Mouse (Mus musculus) stomach, embryonic 16.5 days (tissue): ENCODE measurements around the gene Asah2. TPM values are rescaled to one million over a fixed set of nuclear protein-coding genes. Genes with fewer than 3 reads are reported as not detected.
"Not testable (repeated sequence)": the region's sequence is repeated elsewhere in the genome, so short reads cannot be mapped to it uniquely, and the experiment has no call there.

Experiments used
- ATAC-seq: fragments of 200-750 bp; cut with Nextera tagmentation; 2 replicates; pipeline ENCODE4 v1.8.0; 2017; ENCODE audit warnings: moderate number of reproducible peaks, moderate TSS enrichment; ENCODE audit not compliant: insufficient read depth, low FRiP score
- H3K27ac ChIP-seq: fragments of 300-500 bp; sonication (generic); 2 replicates; pipeline ENCODE4 v1.5.1; 2014; ENCODE audit warnings: low read length
- H3K27me3 ChIP-seq: fragments of 300-500 bp; sonication (generic); 2 replicates; pipeline ENCODE4 v1.6.1; 2014; ENCODE audit warnings: low read length, control low read depth, mixed read lengths; ENCODE audit not compliant: control insufficient read depth, insufficient read depth
- H3K36me3 ChIP-seq: fragments of 300-500 bp; sonication (generic); 2 replicates; pipeline ENCODE4 v1.6.1; 2014; ENCODE audit warnings: low read length; ENCODE audit not compliant: control insufficient read depth, insufficient read depth
- H3K4me1 ChIP-seq: fragments of 300-500 bp; sonication (generic); 2 replicates; pipeline ENCODE4 v1.6.1; 2014; ENCODE audit warnings: low read length, control low read depth, mixed read lengths; ENCODE audit not compliant: control insufficient read depth, insufficient read depth
- H3K4me2 ChIP-seq: fragments of 300-500 bp; sonication (generic); 2 replicates; pipeline ENCODE4 v1.6.1; 2014; ENCODE audit warnings: low read depth, low read length, mixed read lengths
- H3K4me3 ChIP-seq: fragments of 300-500 bp; sonication (generic); replicated peaks from 2 replicates; pipeline ENCODE4 v1.5.1; 2014; ENCODE audit warnings: mild to moderate bottlenecking, low read length
- H3K9ac ChIP-seq: fragments of 300-500 bp; sonication (generic); 2 replicates; pipeline ENCODE4 v1.6.1; 2014; ENCODE audit warnings: low read length
- H3K9me3 ChIP-seq: fragments of 300-500 bp; sonication (generic); replicated peaks from 2 replicates; pipeline ENCODE4 v1.6.1; 2016; ENCODE audit warnings: low read length, control low read depth; ENCODE audit not compliant: control insufficient read depth
- WGBS: fragments of 180-500 bp; shearing (Covaris S2); extraction: QIAGEN DNeasy Blood & Tissue Kit; methylation state at CpG from one replicate; pipeline ENCODE4 v1.1.7; 2014; 5-methylcytosine and 5-hydroxymethylcytosine counted together
- polyA plus RNA-seq: library from polyadenylated mRNA; unstranded; fragments of >200 nt; fragmentation: Nextera tagmentation; extraction: Ambion mirVana; gene quantifications from 2 replicates; pipeline ENCODE4 v1.2.1, GENCODE M21; 2015

The Asah2 gene
- polyA plus RNA-seq, 1 experiment from 2014 or later, result 2.4 TPM

DNA sequence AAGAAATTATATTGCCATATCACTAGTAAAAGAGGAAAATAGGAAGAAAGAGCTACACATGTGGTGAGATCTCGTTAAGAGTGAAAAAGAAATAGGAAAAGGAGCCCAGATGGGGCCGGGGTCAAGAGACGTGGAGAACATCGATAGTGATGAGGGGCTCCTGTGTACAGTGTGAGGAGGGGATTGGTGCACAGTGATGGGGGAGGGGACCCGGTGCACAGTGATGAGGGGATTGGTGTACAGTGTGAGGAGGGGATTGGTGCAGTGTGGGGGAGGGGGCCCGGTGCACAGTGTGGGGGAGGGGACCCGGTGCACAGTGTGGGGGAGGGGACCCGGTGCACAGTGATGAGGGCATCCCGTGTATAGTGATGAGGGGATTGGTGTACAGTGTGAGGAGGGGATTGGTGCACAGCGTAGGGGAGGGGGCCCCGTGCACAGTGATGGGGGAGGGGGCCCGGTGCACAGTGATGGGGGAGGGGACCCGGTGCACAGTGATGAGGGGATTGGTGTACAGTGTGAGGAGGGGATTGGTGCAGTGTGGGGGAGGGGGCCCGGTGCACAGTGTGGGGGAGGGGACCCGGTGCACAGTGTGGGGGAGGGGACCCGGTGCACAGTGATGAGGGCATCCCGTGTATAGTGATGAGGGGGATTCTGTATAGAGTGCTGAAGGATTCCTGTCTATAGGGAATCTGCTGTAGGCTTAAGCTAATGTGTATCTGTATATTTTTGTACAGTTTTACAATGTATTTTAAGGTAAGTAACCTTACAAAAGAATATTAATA, 23.9 kb upstream of the Asah2 start:
- H3K27ac ChIP-seq, H3K4me2 ChIP-seq, H3K9ac ChIP-seq, H3K4me3 ChIP-seq, H3K36me3 ChIP-seq, H3K4me1 ChIP-seq, H3K27me3 ChIP-seq, H3K9me3 ChIP-seq: not testable (repeated sequence)
- WGBS, result 89% methylated on average over 14 of the region's 17 CpGs
- ATAC-seq, result peak; percentile 47; the same call in 1 of the 2 replicates

DNA sequence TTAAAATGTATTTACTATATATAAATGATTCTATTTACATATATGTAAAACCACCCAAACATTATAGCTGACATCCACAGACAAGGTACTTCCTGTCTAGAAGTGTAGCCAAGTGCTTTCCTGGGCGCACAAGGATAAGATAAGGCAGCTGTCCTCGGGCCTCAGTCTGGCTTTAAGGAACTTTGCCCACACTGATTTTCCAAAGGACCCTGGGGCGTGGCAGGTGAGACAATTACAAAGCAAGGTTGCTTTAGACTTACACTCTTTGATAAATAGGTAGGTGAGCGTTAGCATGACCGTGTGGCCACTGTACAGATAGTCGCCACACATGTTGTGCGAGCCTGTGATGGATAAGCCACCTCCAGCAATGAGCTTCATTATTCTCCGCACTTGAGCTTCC, 21.3 kb upstream of the Asah2 start:
- H3K27me3 ChIP-seq, result no peaks in the 10 kb centered on the region
- H3K36me3 ChIP-seq, result no peaks in the 10 kb centered on the region
- no peaks in the 10 kb centered on the region for H3K9me3 ChIP-seq
- H3K4me1 ChIP-seq, result 0 out of 2 replicates have a peak, but pooled peaks cover 5% of the 10 kb centered on the region
- H3K4me2 ChIP-seq, result no peak overlapping the region
- H3K4me3 ChIP-seq, result no peak overlapping the region
- no peak overlapping the region for H3K9ac ChIP-seq
- no peak for ATAC-seq
- no peak overlapping the region for H3K27ac ChIP-seq
- whole genome bisulfite sequencing, result 82% methylated on average over 8 of the region's 8 CpGs

DNA sequence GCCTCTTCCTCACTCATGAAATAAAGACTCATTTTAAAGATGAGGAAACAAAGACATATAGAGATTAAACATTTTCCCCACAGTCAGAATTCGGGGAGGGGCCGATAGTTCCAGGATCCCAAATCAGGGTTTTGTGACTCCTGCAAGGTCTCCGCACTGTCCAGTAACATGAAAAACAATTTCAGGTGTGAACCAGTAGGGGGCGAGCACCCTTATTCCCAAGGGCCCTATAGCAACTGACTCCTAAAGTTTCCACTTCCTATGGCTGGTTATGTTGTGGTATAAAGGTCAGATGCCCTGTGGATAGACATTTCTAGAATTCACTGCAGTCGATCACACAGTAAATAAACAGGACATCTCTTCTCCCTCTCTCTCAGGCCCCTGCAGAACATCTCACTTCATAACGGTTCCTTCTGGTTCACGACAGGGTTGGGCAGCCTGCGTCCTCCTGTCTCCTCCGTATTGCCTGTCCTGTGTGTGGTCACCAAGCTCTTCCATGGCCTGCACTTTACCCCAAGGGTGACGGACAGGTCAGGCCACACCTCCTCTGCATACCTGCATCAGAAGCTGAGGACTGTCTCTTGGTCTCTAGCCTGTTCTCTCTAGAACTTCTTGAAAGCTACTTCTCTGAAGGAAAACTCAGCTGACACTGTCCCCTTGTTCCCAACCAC, 19.3 kb upstream of the Asah2 start:
- WGBS, result 69% methylated on average over 10 of the region's 10 CpGs
- Histone ChIP-seq H3K4me2 (no peak overlapping the region), H3K27ac (no peak overlapping the region), H3K9ac (no peak overlapping the region), H3K9me3 (no peaks in the 10 kb centered on the region), H3K4me1 (0 out of 2 replicates have a peak, but pooled peaks cover 5% of the 10 kb centered on the region), H3K4me3 (no peak overlapping the region), H3K36me3 (no peaks in the 10 kb centered on the region), H3K27me3 (no peaks in the 10 kb centered on the region)
- no peak for ATAC-seq

- ATAC-seq, result no peak
- WGBS, result 90% methylated on average over 9 of the region's 9 CpGs
These were observed 16.1 kb upstream of the Asah2 start for GRCm38 (mm10) chr19:32124155-32124554.

GRCm38 (mm10) chr19:32123196-32123595, 15.2 kb upstream of the Asah2 start:
- H3K4me2 ChIP-seq, result no peak overlapping the region
- no peaks in the 10 kb centered on the region for H3K27me3 ChIP-seq
- H3K4me1 ChIP-seq, result no peaks in the 10 kb centered on the region
- no peaks in the 10 kb centered on the region for H3K36me3 ChIP-seq
- no peak overlapping the region for H3K27ac ChIP-seq
- no peak for ATAC-seq
- no peak overlapping the region for H3K4me3 ChIP-seq
- 97% methylated on average over 5 of the region's 5 CpGs for WGBS
- H3K9ac ChIP-seq, result no peak overlapping the region
- H3K9me3 ChIP-seq, result no peaks in the 10 kb centered on the region

More at GRCm38 (mm10) chr19:32124155-32124554, 16.1 kb upstream of the Asah2 start:
- Histone ChIP-seq H3K9me3 (no peaks in the 10 kb centered on the region), H3K9ac (no peak overlapping the region), H3K4me1 (no peaks in the 10 kb centered on the region), H3K27me3 (no peaks in the 10 kb centered on the region), H3K27ac (no peak overlapping the region), H3K4me3 (no peak overlapping the region), H3K36me3 (no peaks in the 10 kb centered on the region), H3K4me2 (no peak overlapping the region)

- no peaks in the 10 kb centered on the region for H3K36me3 ChIP-seq
- 93% methylated on average over 1 of the region's 1 CpGs for WGBS
- ATAC-seq, result no peak
These were observed 12.8 kb upstream of the Asah2 start for GRCm38 (mm10) chr19:32120798-32121197.

GRCm38 (mm10) chr19:32119666-32120065, 11.7 kb upstream of the Asah2 start:
- no peak overlapping the region for H3K27ac ChIP-seq
- 81% methylated on average over 2 of the region's 2 CpGs for WGBS

More at GRCm38 (mm10) chr19:32120798-32121197, 12.8 kb upstream of the Asah2 start:
- Histone ChIP-seq H3K9ac (no peak overlapping the region), H3K9me3 (no peaks in the 10 kb centered on the region), H3K4me3 (no peak overlapping the region), H3K27ac (no peak overlapping the region), H3K27me3 (no peaks in the 10 kb centered on the region), H3K4me2 (no peak overlapping the region), H3K4me1 (no peaks in the 10 kb centered on the region)

GRCm38 (mm10) chr19:32118496-32118895, 10.5 kb upstream of the Asah2 start:
- H3K4me1 ChIP-seq, result no peaks in the 10 kb centered on the region
- H3K4me3 ChIP-seq, result no peak overlapping the region
- 64% methylated on average over 3 of the region's 3 CpGs for WGBS
- no peak overlapping the region for H3K9ac ChIP-seq
- H3K9me3 ChIP-seq, result no peaks in the 10 kb centered on the region
- no peak overlapping the region for H3K27ac ChIP-seq
- no peaks in the 10 kb centered on the region for H3K27me3 ChIP-seq
- no peak overlapping the region for H3K4me2 ChIP-seq
- ATAC-seq, result no peak
- H3K36me3 ChIP-seq, result no peaks in the 10 kb centered on the region

More at GRCm38 (mm10) chr19:32119666-32120065, 11.7 kb upstream of the Asah2 start:
- no peaks in the 10 kb centered on the region for H3K4me1 ChIP-seq
- no peak overlapping the region for H3K9ac ChIP-seq
- no peaks in the 10 kb centered on the region for H3K36me3 ChIP-seq
- H3K9me3 ChIP-seq, result no peaks in the 10 kb centered on the region
- no peak overlapping the region for H3K4me3 ChIP-seq
- no peak for ATAC-seq
- H3K27me3 ChIP-seq, result no peaks in the 10 kb centered on the region
- no peak overlapping the region for H3K4me2 ChIP-seq

- Histone ChIP-seq H3K27ac (no peak overlapping the region), H3K4me3 (no peak overlapping the region), H3K9me3 (no peaks in the 10 kb centered on the region), H3K27me3 (no peaks in the 10 kb centered on the region), H3K4me1 (no peaks in the 10 kb centered on the region), H3K36me3 (no peaks in the 10 kb centered on the region), H3K4me2 (no peak overlapping the region), H3K9ac (no peak overlapping the region)
- ATAC-seq, result no peak
- WGBS, result 80% methylated on average over 6 of the region's 6 CpGs
These were observed 9.5 kb upstream of the Asah2 start for GRCm38 (mm10) chr19:32117484-32118018.
